22 mouse cellular contexts compared by ENCODE assay signal in the genomic region with DNA sequence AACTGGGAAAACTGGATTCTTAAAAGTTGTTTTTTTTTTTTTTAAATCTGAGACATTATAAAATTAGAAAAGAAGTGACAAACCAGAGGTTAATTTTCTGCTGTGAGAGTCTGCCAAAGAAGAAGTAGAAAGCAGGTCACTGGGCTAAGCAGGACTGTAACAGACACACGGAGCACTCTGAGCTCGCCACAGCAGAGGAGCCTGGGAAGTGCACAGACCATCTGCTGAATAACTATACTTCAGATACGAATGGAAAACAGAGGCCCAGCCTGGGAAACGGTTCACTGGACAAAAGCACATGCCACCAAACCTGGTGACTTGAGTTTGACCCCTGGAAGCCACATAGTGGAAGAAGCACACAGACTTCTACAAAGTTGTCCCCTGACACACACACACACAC. TPM values are rescaled to one million over a fixed set of nuclear protein-coding genes. Genes with fewer than 3 reads are reported as not detected.
DNase-seq lines count a peak whose midpoint lies in the region; ATAC-seq lines count a peak whose summit lies in the region.
"Had no signal": no experiment of that assay in that cellular context is flagged by ENCODE, and none has a peak within 500 bp of the region (broad histone marks: within the 10 kb centered on the region; RNA-seq: fewer than 3 reads in every experiment).

No protein-coding gene starts in this region.

- H3K27me3 ChIP-seq in heart, embryonic 12.5 days (replicated peaks): no peaks in the 10 kb centered on the region
- H3K27me3 ChIP-seq: heart, embryonic 15.5 days; limb, embryonic 15.5 days; midbrain, embryonic 12.5 days; neural tube, embryonic 13.5 days; Patski; stomach, embryonic 15.5 days had no signal

- ATAC-seq in cerebellum, adult (ENCODE audit: insufficient number of reproducible peaks, low FRiP score, low TSS enrichment): peak; percentile 68; the same call in 1 of the 2 replicates
- ATAC-seq in heart, embryonic 12.5 days (ENCODE audit: insufficient number of reproducible peaks, low FRiP score): no peak
- ATAC-seq: forebrain, embryonic 16.5 days; hindbrain, embryonic 16.5 days; intestine, embryonic 16.5 days; lung, postnatal 0 days; Patski had no signal

- H3K4me3 ChIP-seq in heart, embryonic 12.5 days: no peak overlapping the region
- H3K4me3 ChIP-seq: heart, embryonic 15.5 days; limb, embryonic 15.5 days; midbrain, embryonic 12.5 days; neural tube, embryonic 13.5 days; stomach, embryonic 15.5 days had no signal

- no peaks in the 10 kb centered on the region for H3K36me3 ChIP-seq in heart, embryonic 12.5 days
- H3K36me3 ChIP-seq: heart, embryonic 15.5 days; midbrain, embryonic 12.5 days; neural tube, embryonic 13.5 days; stomach, embryonic 15.5 days had no signal

- WGBS in heart, embryonic 12.5 days: 37% methylated on average over 4 of the region's 4 CpGs

- no peak overlapping the region; the same call in 1 of the 2 replicates for H3K9ac ChIP-seq in heart, embryonic 12.5 days
- H3K9ac ChIP-seq: heart, embryonic 15.5 days; limb, embryonic 15.5 days; midbrain, embryonic 12.5 days; neural tube, embryonic 13.5 days; stomach, embryonic 15.5 days had no signal

- no peak overlapping the region for H3K4me2 ChIP-seq in heart, embryonic 12.5 days
- H3K4me2 ChIP-seq: heart, embryonic 15.5 days; limb, embryonic 15.5 days; midbrain, embryonic 12.5 days; neural tube, embryonic 13.5 days; stomach, embryonic 15.5 days had no signal

- peak overlapping the region; percentile 21; the same call in 1 of the 2 replicates for H3K27ac ChIP-seq in heart, embryonic 12.5 days (ENCODE audit: poor library complexity, severe bottlenecking)
- H3K27ac ChIP-seq: heart, embryonic 15.5 days; limb, embryonic 15.5 days; midbrain, embryonic 12.5 days; neural tube, embryonic 13.5 days; stomach, embryonic 15.5 days had no signal

- peaks cover 24% of the 10 kb centered on the region for H3K4me1 ChIP-seq in heart, embryonic 12.5 days (replicated peaks)
- H3K4me1 ChIP-seq: stomach, embryonic 15.5 days had no signal

- H3K9me3 ChIP-seq in heart, embryonic 12.5 days (replicated peaks): no peaks in the 10 kb centered on the region
- H3K9me3 ChIP-seq: heart, embryonic 15.5 days; limb, embryonic 15.5 days; midbrain, embryonic 12.5 days; neural tube, embryonic 13.5 days; stomach, embryonic 15.5 days had no signal

- DNase-seq in cerebellum, adult 9-11 months: no peak
- no peak for DNase-seq in heart, adult 11 months
- DNase-seq in kidney, postnatal 36 days: peak; percentile 21 to 22
- no peak for DNase-seq in kidney, adult 9 months
- peak; percentile 58 for DNase-seq in retina, postnatal 1 day
- no peak for DNase-seq in spleen, adult 18-20 months
- DNase-seq: adrenal gland, postnatal 14 days; right cerebral cortex, postnatal 14 days; thymus, adult 18-20 months; thymus, postnatal 4 days had no signal

RNA-seq across cellular contexts. Expression of a gene that starts 10.7 kb away (rescaled TPM):
- polyA plus RNA-seq in heart, embryonic 12.5 days (2016; fragmentation: Nextera tagmentation; extraction: Ambion mirVana): 11.4 and 12.3 TPM in 2 replicates

Comparison
In these comparisons a context has a peak if more than half of its experiments do, and no peak if none do; other contexts are left out.
1. DNase-seq: peak in kidney, postnatal 36 days (2 of 2) and retina, postnatal 1 day (single experiment); none in cerebellum, adult 9-11 months (single experiment), heart, adult 11 months (single experiment), kidney, adult 9 months (single experiment) and spleen, adult 18-20 months (0 of 2).